Mouse (Mus musculus) regulatory T cell (primary cell): ENCODE results near the gene Ptprr.

Source experiments
- in situ Hi-C: fragments of 300-600 bp; cut with MboI, MseI; formaldehyde crosslinking; loops from one replicate; pipeline ENCODE4 v1.15.1; 2025; ENCODE audit warnings: high pct_unique_total_duplicates

Gene Ptprr

DNA sequence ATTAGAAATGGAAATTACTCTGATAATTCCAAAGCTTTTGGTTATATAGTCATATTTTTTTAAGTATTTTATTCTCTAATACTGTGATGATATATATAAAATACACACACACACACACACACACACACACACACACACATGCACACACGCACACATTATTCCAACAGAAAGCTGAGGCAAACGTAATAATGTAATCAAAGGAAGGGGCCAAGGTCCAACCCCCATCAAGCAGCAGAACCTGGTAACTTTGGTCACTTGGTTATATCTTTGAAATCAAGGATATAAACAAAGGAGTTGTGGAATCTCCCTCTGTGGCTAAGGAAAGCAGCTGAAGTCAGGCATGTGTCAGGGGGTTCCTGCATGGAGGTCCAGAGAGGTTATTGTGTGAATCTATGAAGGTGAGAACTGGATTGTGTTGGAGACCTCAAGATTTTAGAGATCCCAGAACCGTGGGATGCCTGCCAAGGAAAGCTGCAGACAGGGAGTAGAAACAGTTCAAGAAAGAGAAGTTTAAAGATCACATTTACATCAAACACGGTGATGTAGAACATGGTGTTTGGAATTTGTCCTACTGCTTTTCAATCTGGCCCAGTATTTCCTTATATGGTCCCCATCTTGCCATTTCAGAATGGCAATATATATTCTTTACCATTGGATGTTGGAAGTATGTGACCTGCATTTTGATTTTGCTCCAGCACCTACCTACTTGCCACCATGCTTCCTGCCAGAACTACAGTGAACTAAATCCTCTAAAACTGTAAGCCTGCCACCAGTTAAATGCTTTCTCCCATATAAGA, 98.1 kb downstream of the Ptprr start:
- in situ Hi-C loops: no loop called here

DNA sequence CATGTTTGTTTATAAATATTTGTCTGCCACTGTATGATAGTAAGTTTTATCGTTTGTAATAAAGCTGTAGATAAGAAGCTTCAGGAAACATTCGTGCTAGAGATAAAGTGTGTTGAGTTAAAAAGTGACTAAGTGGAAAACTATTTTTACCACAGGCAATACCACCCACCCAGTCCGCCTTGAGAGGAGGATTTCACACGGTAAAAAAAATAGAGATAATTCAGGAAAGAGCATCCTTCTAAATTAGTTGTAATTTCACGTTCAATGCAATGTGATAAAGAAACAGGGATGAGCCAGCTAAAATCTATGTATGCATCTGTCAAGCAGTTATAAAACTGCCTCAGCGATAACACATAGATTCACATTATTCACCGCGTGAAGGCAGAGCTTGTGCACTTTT, 99.0 kb downstream of the Ptprr start:
- in situ Hi-C loops: no loop called here

DNA sequence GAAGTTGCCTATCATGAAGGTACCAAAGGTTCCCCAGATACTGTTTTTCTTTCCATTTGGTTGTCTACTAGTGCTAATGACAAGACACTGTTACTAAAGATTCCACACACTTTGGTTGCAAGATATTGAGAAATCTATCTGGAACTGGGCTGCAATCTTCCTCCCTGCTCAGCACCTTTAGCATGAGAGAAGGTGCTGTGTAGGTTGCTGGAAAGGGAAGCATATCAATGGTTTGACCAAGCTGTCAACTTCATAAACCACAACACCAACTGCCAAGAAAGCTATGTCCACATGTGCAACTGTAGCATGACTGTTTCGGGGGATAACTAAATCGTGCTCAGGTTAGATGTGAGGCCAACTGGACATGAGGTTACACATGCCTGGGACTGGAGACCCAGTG, 103.5 kb downstream of the Ptprr start:
- in situ Hi-C loops: no loop called here

DNA sequence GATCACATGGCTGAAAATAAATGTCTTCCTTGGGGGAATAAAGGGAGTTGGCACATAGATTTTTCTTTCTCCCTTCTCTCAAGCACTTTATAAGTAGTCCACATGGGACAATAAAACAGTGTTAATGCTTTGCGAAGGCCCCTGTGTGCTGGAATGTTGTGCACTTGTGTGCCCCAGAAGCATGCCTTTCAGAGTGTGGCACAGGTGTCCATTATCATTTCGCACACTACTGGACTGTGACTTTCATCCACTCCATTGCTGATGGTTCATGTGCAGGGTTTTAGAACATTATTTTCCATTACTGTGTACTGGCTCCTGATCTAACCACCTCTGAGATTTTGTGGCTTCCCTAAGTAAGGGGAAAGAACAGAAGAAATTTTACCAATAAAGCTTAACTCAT, 105.8 kb downstream of the Ptprr start:
- in situ Hi-C loops: no loop called here

DNA sequence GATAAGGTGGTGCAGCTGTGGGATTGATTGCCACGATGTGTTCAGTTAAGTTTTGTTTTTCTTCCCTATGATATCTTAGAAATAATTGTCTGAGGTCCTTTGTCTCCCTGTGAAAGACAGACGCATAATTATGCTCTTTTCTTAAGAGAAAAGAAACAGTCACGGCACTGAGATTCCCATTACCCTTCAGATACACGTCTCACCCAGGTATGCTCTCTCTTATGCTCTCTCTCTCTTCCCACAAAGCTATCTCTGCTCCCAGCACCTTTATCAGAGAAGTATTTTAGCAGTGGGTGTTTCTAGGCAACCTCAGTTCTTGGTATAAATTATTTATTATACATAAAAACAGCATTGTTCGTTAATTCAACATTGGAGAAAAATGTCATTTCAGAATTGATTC, 107.4 kb downstream of the Ptprr start:
- in situ Hi-C loops: no loop called here

DNA sequence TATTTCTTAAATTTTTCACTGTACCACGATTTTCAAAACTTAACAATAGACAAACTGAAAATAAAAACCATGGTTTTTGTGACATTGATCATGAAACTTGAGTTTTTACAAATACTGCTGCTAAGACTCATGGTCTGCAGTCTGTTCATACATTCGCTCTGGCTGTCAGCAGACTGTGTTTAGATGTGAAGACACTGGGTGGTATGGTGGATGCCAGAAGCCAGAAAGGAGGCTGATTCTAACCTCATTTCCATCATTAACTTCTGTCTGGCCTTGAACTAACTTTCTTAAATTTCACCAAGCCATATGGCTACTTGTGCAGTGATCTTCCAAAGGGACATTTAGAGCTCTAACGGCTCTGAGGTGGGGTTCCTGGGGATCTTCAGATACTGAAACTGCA, 112.4 kb downstream of the Ptprr start:
- in situ Hi-C loops: no loop called here

DNA sequence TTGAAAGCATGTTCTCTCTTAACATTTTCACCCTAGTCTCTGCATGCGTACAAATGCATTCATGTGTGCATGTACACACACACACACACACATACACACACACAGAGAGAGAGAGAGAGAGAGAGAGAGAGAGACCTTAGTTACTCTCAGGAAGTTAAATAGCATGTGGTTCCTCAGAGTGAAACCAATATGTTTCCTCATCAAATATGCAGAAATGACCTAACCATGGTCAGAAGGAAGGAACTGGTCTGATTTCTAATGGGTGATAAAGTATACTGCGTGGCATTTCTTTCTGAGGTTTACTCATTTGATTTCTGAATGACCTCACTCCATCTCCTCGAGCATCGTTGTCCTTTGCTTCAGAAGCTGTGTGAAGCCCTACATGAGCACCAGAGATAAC, 113.2 kb downstream of the Ptprr start:
- in situ Hi-C loops: no loop called here

DNA sequence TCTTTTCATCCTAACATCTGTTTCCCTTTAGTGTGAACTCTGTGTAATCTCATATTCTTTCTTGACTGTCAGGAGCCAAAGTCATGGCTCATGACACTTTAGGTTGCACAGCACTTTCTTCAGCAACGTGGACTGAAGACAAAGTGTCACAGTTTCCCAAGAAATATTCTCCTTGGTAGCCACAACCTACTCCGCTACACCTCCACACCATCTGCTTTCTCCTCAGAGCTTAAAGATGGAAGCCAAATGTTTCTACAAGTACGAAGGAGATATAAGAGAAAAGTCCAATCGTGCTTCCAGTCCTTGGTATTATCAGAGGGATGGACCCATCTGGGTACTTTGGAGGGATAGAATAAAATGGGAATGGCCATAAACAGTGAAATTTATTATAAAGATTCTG, 114.2 kb downstream of the Ptprr start:
- in situ Hi-C loops: no loop called here

DNA sequence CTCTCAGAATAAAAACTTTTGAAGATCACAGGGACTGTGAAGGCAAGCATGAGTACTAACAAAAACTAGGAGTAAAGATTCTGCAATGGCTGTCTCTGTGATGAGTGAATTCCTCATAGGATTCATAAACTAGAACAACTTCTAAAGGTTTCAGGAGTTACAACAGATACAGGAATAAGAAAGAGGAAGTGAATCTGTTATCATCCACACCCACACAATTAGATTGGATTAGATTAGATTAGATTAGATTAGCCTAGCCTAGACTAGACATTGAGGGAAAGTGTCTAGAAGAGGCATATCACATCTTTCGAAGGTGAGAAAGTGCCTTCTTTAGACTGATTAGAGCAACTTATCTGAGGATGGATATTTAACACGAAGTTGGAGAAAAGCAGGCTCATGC, 117.2 kb downstream of the Ptprr start:
- in situ Hi-C loops: no loop called here

DNA sequence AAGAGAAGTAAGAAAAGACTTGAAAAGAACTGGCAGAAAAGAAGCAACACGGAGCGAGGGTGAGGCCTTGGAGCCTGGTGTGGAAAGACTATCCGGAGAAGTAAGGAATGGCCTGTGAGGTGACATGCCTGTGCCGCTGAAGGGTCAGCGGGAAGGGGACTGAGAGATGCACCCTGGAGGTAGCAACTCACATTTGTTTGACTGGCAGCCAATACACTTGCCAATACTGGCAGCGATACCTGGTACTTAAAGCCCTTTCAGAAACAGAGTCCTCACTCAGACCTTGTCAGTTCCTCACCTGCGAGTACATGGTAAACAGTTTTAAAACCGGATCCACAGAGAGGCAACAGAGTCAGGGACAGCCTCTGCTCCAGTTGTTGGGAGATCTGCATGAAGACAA, 122.2 kb downstream of the Ptprr start:
- in situ Hi-C loops: no loop called here

DNA sequence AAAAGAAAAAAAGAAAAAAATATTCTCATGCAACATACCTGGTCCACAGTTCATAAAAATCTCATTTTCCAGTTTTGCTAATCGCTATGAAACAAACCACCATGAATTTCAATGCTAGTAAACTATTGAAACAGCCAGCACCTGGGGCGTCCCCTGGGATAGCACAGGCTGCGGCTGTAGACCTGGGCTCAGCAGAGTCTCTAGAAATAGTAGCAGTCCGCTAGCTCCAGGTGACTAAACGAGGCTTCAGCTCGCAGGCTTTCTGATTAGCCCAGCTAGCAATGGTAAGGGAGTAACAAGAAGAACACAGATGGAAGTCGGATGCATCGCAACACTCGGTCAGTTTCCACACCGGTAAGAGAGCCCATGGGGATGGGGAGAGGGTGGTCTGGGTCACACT, 125.7 kb downstream of the Ptprr start:
- in situ Hi-C loops: no loop called here

DNA sequence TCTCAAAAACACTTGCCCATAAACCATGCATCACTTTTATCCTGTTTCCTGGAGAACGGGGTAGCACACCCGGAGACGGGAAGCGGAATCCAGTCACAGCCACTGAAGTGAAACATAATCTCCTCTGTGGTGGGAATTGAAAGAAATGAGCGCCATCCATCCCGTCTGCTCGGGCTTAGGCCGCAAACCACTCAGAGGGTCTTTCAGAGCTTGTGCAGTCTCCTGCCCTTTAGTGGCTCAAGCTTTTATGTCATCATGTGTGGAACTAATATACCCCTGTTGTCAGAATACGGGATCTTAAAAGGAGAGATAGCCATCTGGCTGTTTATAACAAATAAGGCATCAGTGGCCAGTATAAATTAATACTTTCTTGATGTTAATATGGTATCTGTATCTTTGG, 128.1 kb downstream of the Ptprr start:
- in situ Hi-C loops: no loop called here

DNA sequence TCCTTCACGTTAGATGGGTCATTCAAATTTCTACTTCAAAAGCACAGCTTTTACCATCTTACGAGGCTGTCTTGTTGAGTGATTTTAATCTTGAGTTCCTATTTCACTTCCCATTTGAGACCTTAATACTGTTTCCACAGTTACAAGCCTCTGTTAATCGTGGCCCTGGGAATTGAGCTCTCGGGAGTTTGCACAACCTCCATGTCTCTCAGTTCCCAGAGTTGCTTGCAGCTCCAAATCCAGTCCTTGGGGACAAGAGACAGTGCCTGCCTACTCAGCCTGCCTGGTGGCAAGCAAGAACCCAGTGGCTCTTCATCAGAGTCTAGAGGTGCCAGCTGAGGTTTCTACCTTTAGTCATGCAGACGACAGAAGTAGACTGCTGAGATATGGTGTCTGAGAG, 136.7 kb downstream of the Ptprr start:
- in situ Hi-C loops: no loop called here

DNA sequence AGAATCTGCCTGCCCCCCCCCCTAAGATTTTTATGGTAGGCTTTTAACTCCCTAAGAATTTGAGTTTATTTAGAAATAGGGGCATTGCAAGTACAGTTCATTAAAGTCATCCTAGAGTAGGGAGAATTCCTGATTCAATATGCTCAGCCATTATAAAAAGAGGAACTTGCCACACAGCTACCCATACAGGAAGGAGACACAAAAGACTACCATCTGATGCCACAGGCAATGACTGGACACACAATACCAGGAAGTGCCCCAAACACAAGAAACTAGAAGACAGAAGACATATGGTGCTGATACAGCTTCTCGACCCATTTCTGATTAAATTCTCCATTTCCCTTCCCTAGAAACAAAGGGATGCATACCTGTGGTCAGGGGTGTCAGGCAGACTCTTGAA, 138.7 kb downstream of the Ptprr start:
- in situ Hi-C loops: no loop called here

DNA sequence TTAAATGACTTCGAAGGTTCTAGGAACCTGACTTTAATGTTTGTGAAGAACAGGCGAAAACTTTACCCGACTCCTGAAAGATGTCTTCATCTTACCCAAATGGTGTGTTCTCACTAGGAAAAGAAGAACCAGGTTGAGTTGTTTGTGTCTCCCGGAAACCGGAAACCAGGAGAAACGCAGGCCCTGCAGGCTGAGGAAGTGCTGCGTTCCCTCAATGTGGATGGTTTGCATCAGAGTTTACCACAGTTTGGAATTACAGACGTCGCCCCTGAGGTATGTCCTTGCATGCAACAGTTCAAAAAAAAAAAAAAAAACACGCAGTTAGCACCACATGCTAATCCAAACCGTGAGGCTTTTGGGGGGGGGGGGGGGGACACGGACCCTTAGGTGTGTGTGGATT, 144.3 kb downstream of the Ptprr start:
- in situ Hi-C loops: no loop called here

DNA sequence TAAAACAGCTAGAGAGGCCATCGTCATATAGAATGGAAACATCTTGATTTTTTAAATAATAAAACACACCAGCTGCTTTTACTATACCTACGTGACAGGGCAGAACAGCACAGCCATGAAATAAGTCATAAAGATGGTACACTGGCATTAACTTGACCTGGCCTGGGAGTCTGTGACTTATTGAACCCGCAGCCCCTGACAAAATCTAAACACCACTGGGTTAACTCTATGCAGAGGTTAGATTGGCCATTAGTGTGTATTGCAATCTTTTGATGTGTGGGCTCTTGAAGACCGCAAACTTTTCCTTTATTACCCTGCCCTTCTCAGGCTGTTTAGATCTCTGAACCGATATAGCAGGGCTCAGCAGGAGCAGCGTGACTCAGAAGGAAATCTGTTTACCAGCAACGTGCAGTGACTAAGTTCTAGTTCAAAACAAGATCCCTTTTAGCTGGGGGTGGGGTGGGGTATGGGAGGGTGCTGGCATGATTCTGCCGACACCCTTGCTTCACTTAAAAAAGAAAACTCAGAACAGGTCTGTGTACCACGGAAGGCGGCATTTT, 157.4 kb downstream of the Ptprr start:
- in situ Hi-C loops: no loop called here

DNA sequence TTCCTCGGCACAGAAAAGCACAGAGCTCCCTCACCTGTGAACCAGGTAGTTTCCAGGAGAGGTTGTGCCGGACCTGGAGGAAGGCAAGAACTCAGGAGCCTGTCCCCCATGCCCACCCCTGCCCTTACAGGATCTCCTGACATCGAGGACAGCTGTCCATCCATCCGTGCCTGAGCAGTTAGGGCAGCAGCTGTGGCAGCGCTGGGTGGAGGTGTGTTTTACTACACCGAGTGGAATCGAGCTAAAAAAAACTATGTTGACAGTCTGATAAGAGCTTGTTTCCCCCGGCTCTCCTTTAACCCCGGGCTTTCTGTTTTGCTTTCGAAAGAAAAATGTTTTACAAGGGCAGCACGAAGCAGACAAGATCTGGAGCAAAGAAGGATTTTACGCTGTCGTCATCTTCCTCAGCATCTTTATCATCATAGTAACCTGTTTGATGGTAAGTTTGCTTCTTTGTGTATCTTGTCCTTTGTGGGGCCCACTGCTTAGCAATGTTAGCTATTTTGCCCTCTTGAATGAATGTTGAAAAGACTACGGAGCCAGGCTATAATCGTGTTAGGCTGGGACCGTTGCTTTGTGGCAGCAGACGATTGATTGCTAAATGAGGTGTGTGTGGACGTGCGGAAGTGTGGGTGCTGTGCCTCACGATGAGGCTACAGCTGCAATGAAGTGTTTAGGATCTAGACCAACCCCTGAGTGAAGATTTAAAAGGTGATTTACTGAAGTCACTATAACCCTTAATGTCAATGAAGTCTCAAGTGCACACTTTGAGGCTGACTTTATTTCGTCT, 159.6 kb downstream of the Ptprr start:
- in situ Hi-C loops: no loop called here

DNA sequence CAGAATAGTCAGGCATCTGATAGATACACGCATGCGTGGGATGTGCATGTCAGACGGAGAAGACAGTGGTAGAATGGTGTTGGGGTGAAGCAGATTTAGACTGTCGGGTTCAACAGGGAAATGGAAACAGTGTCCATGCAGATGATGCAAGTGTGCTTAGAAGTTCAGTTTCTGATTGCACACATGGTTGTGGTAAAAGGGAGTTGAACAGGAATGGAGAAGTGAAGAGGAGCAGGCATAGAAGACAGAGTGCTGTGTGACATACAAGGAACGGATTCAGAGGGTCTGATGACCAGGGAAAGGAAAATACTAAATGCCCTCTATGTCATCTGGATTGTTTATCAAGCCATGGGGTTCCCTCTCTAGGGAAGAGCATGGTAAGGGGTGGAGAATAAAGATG, 163.2 kb downstream of the Ptprr start:
- in situ Hi-C loops: no loop called here

DNA sequence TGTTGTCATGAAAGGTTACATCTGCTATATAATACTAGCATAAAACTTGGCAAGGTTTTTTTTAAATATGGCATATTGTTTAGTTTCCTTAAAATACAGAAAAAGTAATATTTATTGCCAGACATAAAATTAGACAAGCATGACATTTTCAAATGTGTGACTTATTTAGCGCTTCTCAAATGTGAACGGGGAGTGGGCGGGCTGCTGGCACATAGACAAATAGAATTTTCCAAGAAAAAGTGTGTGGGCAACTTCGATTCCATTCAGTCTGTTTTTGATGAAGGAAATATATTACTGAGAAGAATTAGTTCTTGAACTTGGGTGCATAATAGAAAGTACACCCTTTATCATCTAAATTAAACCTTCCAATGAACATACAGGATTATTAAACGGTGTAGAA, 164.2 kb downstream of the Ptprr start:
- in situ Hi-C loops: no loop called here

DNA sequence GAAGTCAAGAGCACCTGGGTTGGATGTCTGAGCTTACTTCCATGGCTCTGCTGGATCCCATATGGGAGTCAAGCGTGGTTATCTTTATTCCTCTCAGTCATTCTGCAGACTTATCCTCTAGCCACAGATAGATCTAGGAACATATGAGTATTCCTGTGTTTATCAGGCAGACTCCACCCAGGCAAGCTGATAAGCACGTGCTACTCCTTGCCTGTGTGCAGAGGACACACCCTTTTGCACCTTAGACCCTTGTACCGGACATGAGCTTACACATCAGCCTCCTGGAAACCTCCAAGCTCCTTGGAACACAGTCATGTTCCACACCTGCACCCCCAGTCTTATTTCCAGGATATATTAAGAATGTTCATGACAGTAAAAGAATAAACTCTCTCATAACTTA, 165.2 kb downstream of the Ptprr start:
- in situ Hi-C loops: no loop called here

DNA sequence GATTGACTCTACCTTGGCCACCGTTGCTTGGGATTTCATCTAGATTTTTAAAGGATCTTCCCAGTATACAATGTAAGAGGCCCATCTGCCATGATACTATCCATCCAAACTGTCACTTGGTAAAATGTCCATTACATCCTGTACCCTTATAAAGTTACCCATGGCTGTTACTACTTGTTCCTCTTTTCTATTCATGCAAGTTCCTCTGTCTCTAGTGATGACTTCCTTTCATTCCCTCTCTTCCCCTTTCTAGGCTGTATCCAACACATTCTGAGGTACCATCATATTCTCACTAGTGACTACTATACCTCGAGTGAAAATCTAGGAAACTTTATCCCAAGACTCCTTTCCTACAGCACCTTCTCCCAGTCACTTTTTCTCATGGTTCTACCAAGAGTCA, 173.7 kb downstream of the Ptprr start:
- in situ Hi-C loops: no loop called here

DNA sequence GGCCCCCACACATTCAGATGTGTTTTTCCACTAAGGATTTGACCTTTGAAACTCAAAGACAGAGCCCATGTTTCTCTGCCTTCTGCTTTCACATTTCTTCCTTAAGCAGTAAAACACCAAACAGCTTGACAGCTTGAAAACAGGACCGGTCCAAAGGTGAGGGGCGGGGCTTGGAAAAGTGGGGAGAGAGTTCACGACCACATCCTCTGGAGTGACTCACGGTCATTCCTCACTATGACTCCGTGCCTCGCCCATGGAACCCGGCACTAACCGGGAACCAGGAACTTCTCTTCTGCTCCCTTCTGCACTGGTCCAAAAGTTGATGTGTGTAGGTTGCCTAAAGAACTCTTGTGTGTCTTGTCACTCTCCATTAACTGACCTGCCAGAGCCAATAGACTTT, 174.3 kb downstream of the Ptprr start:
- in situ Hi-C loops: no loop called here

DNA sequence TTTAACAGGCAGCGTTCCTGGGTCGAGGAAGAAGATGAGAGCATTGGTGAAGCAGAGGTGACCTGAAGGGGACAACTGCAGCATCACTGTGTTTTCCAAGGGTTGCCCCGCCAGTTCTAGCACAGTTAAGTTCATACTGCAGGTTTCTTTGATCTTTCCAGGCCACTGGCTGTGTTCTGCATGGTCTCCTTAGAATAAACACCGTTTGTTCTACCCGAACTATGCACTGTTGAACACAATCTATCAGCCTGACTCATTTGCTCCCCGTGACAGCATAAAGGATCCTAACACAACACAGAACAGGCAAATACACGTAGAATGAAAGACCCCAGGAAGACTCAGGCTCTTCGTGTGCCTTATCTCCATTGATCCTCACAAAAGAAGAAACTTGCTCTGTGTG, 176.4 kb downstream of the Ptprr start:
- in situ Hi-C loops: no loop called here
